Mouse (Mus musculus): ENCODE data around the gene Cntnap5a.
"Not testable (repeated sequence)": the region's sequence is repeated elsewhere in the genome, so short reads cannot be mapped to it uniquely, and the experiment has no call there.

Cntnap5a gene

GRCm38 (mm10) chr1:116044083-116044482 is 359.5 kb downstream of the Cntnap5a start:
- no peak for DNase-seq (ENCODE audit: low read depth, low spot score)

GRCm38 (mm10) chr1:116107010-116107723 is 422.6 kb downstream of the Cntnap5a start:
- DNase-seq (ENCODE audit: low read depth, low spot score), result no peak

- no peak for DNase-seq (ENCODE audit: low read depth, low spot score)
These were observed 423.1 kb downstream of the Cntnap5a start for GRCm38 (mm10) chr1:116107724-116108058.

GRCm38 (mm10) chr1:116108381-116108780 is 423.8 kb downstream of the Cntnap5a start:
- DNase-seq (ENCODE audit: low read depth, low spot score), result no peak

GRCm38 (mm10) chr1:116125767-116126166 is 441.2 kb downstream of the Cntnap5a start:
- DNase-seq (ENCODE audit: low read depth, low spot score), result no peak

- DNase-seq (ENCODE audit: low read depth, low spot score), result no peak
These were observed 442.5 kb downstream of the Cntnap5a start for GRCm38 (mm10) chr1:116127085-116127484.

GRCm38 (mm10) chr1:116128450-116129246 is 444.1 kb downstream of the Cntnap5a start:
- DNase-seq (ENCODE audit: low read depth, low spot score), result no peak

GRCm38 (mm10) chr1:116132471-116132870 is 447.9 kb downstream of the Cntnap5a start:
- DNase-seq (ENCODE audit: low read depth, low spot score), result no peak

GRCm38 (mm10) chr1:116149764-116150369 is 465.3 kb downstream of the Cntnap5a start:
- no peak for DNase-seq (ENCODE audit: low read depth, low spot score)

- no peak for DNase-seq (ENCODE audit: low read depth, low spot score)
These were observed 499.9 kb downstream of the Cntnap5a start for GRCm38 (mm10) chr1:116184471-116184870.

- not testable (repeated sequence) for DNase-seq (ENCODE audit: low read depth, low spot score)
These were observed 503.6 kb downstream of the Cntnap5a start for GRCm38 (mm10) chr1:116188142-116188541.

- DNase-seq (ENCODE audit: low read depth, low spot score), result no peak
These were observed 507.7 kb downstream of the Cntnap5a start for GRCm38 (mm10) chr1:116192299-116192698.

GRCm38 (mm10) chr1:116216883-116217282 is 532.3 kb downstream of the Cntnap5a start:
- DNase-seq (ENCODE audit: low read depth, low spot score), result no peak

GRCm38 (mm10) chr1:116240538-116240937 is 556.0 kb downstream of the Cntnap5a start:
- DNase-seq (ENCODE audit: low read depth, low spot score), result no peak

GRCm38 (mm10) chr1:116243856-116244255 is 559.3 kb downstream of the Cntnap5a start:
- DNase-seq (ENCODE audit: low read depth, low spot score), result no peak

- no peak for DNase-seq (ENCODE audit: low read depth, low spot score)
These were observed 596.6 kb downstream of the Cntnap5a start for GRCm38 (mm10) chr1:116281144-116281543.

GRCm38 (mm10) chr1:116283968-116284367 is 599.4 kb downstream of the Cntnap5a start:
- no peak for DNase-seq (ENCODE audit: low read depth, low spot score)

GRCm38 (mm10) chr1:116306555-116306954 is 622.0 kb downstream of the Cntnap5a start:
- no peak for DNase-seq (ENCODE audit: low read depth, low spot score)

- DNase-seq (ENCODE audit: low read depth, low spot score), result no peak
These were observed 627.0 kb downstream of the Cntnap5a start for GRCm38 (mm10) chr1:116311512-116311911.

- DNase-seq (ENCODE audit: low read depth, low spot score), result no peak
These were observed 628.7 kb downstream of the Cntnap5a start for GRCm38 (mm10) chr1:116313269-116313668.

GRCm38 (mm10) chr1:116324505-116324904 is 639.9 kb downstream of the Cntnap5a start:
- no peak for DNase-seq (ENCODE audit: low read depth, low spot score)

GRCm38 (mm10) chr1:116353669-116354068 is 669.1 kb downstream of the Cntnap5a start:
- DNase-seq (ENCODE audit: low read depth, low spot score), result no peak

- DNase-seq (ENCODE audit: low read depth, low spot score), result no peak
These were observed 681.0 kb downstream of the Cntnap5a start for GRCm38 (mm10) chr1:116365606-116366005.

Data from retina, postnatal 7 days (tissue).